Mouse (Mus musculus): ENCODE measurements at regions not wholly inside any gene's neighbourhood (a gene's known extent, or its start where the extent isn't known, plus 50 kb on each side); places are given as distances from the start of the nearest gene placed in this dataset.

DNA sequence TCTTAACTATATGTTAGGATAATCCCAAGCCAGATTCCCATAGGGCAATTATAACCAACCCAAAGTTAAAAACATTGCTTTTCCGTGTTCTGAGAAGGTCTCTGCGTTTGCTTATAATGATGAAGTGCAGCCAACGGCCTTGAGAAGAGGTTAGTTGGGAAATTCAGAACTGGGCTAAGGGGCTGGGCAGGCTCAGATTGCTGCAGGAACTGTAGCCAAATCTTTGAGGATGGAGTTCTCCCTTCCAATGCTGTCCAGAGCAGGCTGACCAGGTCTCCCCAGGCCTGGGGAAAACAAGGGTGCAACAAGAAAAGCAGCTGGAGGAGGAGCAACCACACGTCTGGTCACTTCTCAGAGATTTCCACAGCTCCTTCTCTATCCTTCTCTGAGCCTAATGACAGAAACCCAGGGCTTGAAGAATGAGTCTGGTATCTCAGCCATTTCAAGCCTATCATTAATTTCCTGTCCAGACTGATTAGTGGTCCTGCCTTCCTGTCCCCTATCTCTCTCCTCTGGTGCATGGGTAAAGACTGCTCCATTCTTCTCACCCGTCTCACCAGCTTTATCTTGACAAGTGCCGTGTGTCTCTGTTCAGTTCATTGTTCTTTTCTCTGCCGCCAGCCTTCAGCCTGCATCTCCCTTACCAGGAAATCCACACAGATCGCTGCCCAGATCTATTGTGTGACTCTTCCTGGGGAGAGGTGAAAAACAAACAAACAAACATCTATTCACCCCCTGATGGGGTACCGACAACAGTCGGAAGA, 255.2 kb downstream of the Sipa1l2 start:
- Histone ChIP-seq H3K27ac (no peak overlapping the region), H3K4me3 (no peak overlapping the region)
- no peak for DNase-seq (ENCODE audit: low spot score in 2 of 2)
- TF ChIP-seq CTCF (conservative IDR thresholded peaks at IDR 0.05), result no peak

DNA sequence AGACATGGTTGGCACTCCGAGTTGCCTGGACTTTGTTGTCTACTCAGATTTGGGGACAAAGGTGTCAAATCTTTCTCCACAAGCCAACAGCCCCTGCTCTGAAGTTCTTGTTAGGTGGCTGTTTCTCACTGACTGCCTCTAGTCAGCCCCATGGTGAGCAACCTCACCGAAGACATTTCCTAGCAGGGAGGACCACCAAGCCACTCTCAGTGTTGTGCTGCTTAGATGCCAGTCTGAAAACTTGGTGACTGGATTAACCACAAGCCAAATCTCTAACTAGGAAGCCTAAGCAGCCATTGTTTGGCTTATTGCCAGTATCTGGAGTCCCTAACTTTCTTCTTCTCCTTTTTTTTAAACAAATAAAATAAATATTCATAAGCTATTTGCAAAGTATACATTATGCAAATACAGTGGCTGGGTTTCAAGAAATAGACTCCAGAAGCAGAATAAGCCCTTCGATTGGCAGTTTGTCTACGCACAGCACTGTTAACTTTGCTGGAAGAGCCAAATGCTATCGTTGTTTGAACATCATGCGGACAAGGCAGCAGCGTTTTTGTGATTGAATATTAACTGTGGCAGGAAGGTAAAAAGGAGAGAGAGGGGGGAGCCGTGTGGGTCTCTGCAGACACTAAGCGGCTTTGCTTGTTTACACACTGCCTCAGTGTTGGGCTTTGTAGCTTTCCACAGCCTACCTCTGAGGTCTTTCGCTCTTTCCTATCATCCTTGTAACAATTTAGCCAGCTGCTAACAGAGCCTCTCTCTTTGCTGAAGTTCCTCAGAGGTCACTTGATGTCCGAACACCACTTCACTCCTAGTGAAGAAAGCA, 257.4 kb downstream of the Disc1 start:
- H3K4me3 ChIP-seq, result no peak overlapping the region
- no peak overlapping the region for H3K27ac ChIP-seq
- DNase-seq (ENCODE audit: low spot score in 2 of 2), result no peak
- no peak for TF ChIP-seq CTCF (conservative IDR thresholded peaks at IDR 0.05)

All from layer of hippocampus, adult 2 months (tissue).